Mouse (Mus musculus) hindbrain, embryonic 14.5 days (tissue): ENCODE data around the gene Med12l. TPM values are rescaled to one million over a fixed set of nuclear protein-coding genes. Genes with fewer than 3 reads are reported as not detected.
A peak's percentile ranks its signal among the peaks of the same experiment; 100 is the strongest.

Source experiments
- ATAC-seq: fragments of 200-750 bp; cut with Nextera tagmentation; 2 replicates; pipeline ENCODE4 v1.8.0; 2017; ENCODE audit warnings: moderate number of reproducible peaks, mild to moderate bottlenecking, moderate TSS enrichment, moderate library complexity; ENCODE audit not compliant: low FRiP score
- DNase-seq: peaks from one replicate; pipeline ENCODE4 v3.0.0-alpha.2; 2015; ENCODE audit warnings: low spot score
- H3K27ac ChIP-seq: fragments of 300-500 bp; sonication (generic); 2 replicates; pipeline ENCODE4 v1.5.1; 2014; ENCODE audit warnings: mild to moderate bottlenecking, moderate library complexity
- H3K27me3 ChIP-seq: fragments of 300-500 bp; sonication (generic); 2 replicates; pipeline ENCODE4 v1.6.1; 2014; ENCODE audit warnings: mild to moderate bottlenecking, low read length, mixed read lengths; ENCODE audit not compliant: control insufficient read depth, insufficient read depth
- H3K36me3 ChIP-seq: fragments of 300-500 bp; sonication (generic); replicated peaks from 2 replicates; pipeline ENCODE4 v1.6.1; 2014; ENCODE audit not compliant: control insufficient read depth, insufficient read depth
- H3K4me1 ChIP-seq: fragments of 300-500 bp; sonication (generic); replicated peaks from 2 replicates; pipeline ENCODE4 v1.6.1; 2014; ENCODE audit warnings: antibody characterized with exemption, low read length, mixed read lengths; ENCODE audit not compliant: control insufficient read depth, insufficient read depth
- H3K4me2 ChIP-seq: fragments of 300-500 bp; sonication (generic); replicated peaks from 2 replicates; pipeline ENCODE4 v1.6.1; 2014; ENCODE audit warnings: mild to moderate bottlenecking, moderate library complexity
- H3K4me3 ChIP-seq: fragments of 300-500 bp; sonication (generic); replicated peaks from 2 replicates; pipeline ENCODE4 v1.5.1; 2014; ENCODE audit warnings: mild to moderate bottlenecking, low read length
- H3K9ac ChIP-seq: fragments of 300-500 bp; sonication (generic); 2 replicates; pipeline ENCODE4 v1.6.1; 2014
- H3K9me3 ChIP-seq: fragments of 300-500 bp; sonication (generic); 2 replicates; pipeline ENCODE4 v1.6.1; 2016; ENCODE audit warnings: low read length; ENCODE audit not compliant: control insufficient read depth
- WGBS: fragments of 180-500 bp; shearing (Covaris S2); extraction: QIAGEN DNeasy Blood & Tissue Kit; methylation state at CpG from one replicate; pipeline ENCODE4 v1.1.7; 2014; 5-methylcytosine and 5-hydroxymethylcytosine counted together
- polyA plus RNA-seq: library from polyadenylated mRNA; unstranded; fragments of >200 nt; fragmentation: Nextera tagmentation; extraction: Ambion mirVana; gene quantifications from 2 replicates; pipeline ENCODE4 v1.2.1, GENCODE M21; 2014

Gene Med12l
- polyA plus RNA-seq, 1 experiment from 2014 or later, result 7.4 TPM

- H3K9me3 ChIP-seq, result no peaks in the 10 kb centered on the region
- no peak for ATAC-seq
- no peak overlapping the region for H3K4me2 ChIP-seq
- DNase-seq, result no peak
- H3K4me3 ChIP-seq, result no peak overlapping the region
- H3K27me3 ChIP-seq, result no peaks in the 10 kb centered on the region
- H3K4me1 ChIP-seq, result no peaks in the 10 kb centered on the region
- H3K9ac ChIP-seq, result no peak overlapping the region
- 42% methylated on average over 3 of the region's 3 CpGs for WGBS
- no peak overlapping the region for H3K27ac ChIP-seq
- no peaks in the 10 kb centered on the region for H3K36me3 ChIP-seq
Measured at GRCm38 (mm10) chr3:58989374-58989773, 16.3 kb upstream of the Med12l start.

- no peaks in the 10 kb centered on the region for H3K36me3 ChIP-seq
- 72% methylated on average over 3 of the region's 3 CpGs for WGBS
- H3K4me2 ChIP-seq, result no peak overlapping the region
Measured at GRCm38 (mm10) chr3:58990556-58990955, 15.1 kb upstream of the Med12l start.

DNA sequence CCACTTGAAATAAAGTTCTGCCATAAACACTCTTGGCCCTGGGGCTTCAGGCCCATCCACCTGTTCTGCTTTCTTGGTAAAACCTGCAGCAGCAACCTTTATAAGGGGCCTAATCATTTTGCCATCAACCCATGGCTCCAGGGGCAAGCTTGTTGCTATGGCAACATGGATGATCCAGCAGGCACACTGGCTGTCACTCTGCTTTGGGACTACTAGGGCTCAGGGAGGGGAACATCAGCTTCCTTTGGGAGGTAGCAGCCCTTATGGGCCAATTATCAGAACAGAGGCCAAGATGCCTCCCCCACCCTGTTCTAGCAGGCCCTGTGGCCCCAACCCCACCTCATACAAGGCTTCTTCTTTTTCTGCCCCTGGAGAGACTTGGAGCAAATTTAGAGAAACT lies 13.5 kb upstream of the Med12l start:
- DNase-seq (no peak), ATAC-seq (no peak)
- H3K4me2 ChIP-seq, result no peak overlapping the region
- no peaks in the 10 kb centered on the region for H3K27me3 ChIP-seq
- H3K36me3 ChIP-seq, result no peaks in the 10 kb centered on the region
- H3K4me3 ChIP-seq, result no peak overlapping the region
- no peak overlapping the region for H3K27ac ChIP-seq
- H3K4me1 ChIP-seq, result no peaks in the 10 kb centered on the region
- no peaks in the 10 kb centered on the region for H3K9me3 ChIP-seq
- H3K9ac ChIP-seq, result no peak overlapping the region

More at GRCm38 (mm10) chr3:58990556-58990955, 15.1 kb upstream of the Med12l start:
- ATAC-seq (no peak), DNase-seq (no peak)
- Histone ChIP-seq H3K4me1 (no peaks in the 10 kb centered on the region), H3K4me3 (no peak overlapping the region), H3K27me3 (no peaks in the 10 kb centered on the region), H3K27ac (no peak overlapping the region), H3K9ac (no peak overlapping the region), H3K9me3 (no peaks in the 10 kb centered on the region)

- no peaks in the 10 kb centered on the region for H3K4me1 ChIP-seq
- H3K27ac ChIP-seq, result no peak overlapping the region
- no peak for DNase-seq
- no peaks in the 10 kb centered on the region for H3K9me3 ChIP-seq
- ATAC-seq, result no peak
- no peak overlapping the region for H3K9ac ChIP-seq
- no peaks in the 10 kb centered on the region for H3K27me3 ChIP-seq
- H3K36me3 ChIP-seq, result no peaks in the 10 kb centered on the region
- H3K4me2 ChIP-seq, result no peak overlapping the region
- WGBS, result 89% methylated on average over 3 of the region's 3 CpGs
- no peak overlapping the region for H3K4me3 ChIP-seq
Measured at GRCm38 (mm10) chr3:58993619-58994018, 12.0 kb upstream of the Med12l start.

DNA sequence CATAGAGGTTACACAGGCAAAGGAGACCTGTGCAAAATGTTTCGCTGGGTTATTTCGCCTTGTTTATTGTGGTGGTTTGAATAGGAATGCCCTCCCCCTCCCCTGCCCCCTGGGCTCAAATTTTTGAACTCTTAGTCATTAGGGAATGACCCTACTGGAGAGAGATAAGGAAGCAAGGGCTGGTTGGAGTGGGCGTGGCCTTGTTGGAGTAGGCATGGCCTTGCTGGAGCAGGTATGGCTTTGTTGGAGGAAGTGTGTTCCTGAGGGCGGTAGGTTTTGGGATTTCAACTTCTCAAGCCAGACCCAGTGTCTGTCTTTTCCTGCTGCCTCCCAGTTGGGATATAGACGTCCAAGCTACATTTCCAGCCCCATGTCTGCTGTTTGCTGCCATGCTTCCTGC lies 1.9 kb upstream of the Med12l start:
- Histone ChIP-seq H3K4me1 (peaks cover 11% of the 10 kb centered on the region; the same call in 1 of the 2 replicates), H3K4me2 (no peak overlapping the region), H3K9me3 (no peaks in the 10 kb centered on the region), H3K9ac (no peak overlapping the region), H3K27me3 (no peaks in the 10 kb centered on the region), H3K27ac (no peak overlapping the region), H3K4me3 (no peak overlapping the region), H3K36me3 (no peaks in the 10 kb centered on the region)
- 79% methylated on average over 5 of the region's 5 CpGs for WGBS
- ATAC-seq (no peak), DNase-seq (no peak)

DNA sequence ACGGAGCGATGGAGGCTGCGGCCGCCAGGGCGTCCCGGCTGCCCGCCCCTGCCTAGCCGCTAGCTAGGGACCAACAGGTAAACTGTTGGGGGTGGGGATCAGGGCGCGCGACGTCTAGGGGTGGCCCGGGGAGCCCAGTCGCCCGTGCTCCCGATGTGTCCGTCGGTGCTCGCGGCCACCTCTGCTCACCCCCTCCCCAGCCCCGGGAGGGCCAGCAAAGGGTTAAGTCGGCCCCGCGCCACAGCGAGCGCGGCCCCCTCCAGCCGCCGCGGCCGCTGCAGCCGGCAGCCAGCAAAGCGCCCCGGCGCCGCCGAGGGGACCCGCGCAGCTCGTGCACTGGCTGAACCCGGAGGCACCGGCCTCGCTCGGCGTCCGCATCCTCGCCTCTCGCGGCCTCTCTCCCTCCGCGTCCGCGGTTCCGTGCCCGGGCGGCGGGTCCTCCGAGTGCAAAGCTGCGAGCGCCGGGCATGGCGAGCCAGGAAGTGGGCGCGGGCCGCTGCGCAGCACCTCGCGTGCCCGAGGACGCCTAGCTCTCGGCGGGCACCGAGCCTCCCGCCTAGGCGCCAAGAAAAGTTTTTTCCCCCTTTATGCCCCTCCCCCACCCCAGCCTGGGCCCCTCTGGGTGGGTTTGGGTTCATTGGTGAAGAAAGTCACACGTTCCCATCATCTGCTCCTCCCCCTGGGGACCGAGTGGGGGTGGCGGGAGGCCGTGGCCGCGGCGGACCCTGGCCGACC lies 538 bp downstream of the Med12l start:
- Histone ChIP-seq H3K4me1 (peaks cover 11% of the 10 kb centered on the region; the same call in 1 of the 2 replicates), H3K4me3 (peak overlapping the region; percentile 89), H3K4me2 (peak overlapping the region; percentile 65), H3K27ac (peak overlapping the region; percentile 90), H3K9me3 (no peaks in the 10 kb centered on the region), H3K36me3 (no peaks in the 10 kb centered on the region), H3K9ac (peak overlapping the region; percentile 87), H3K27me3 (no peaks in the 10 kb centered on the region)
- under 1% methylated on average over 74 of the region's 83 CpGs for WGBS
- ATAC-seq (peak; percentile 76), DNase-seq (peak; percentile 69)

- ATAC-seq (peak; percentile 88), DNase-seq (peak; percentile 77)
- under 1% methylated on average over 67 of the region's 77 CpGs for WGBS
- H3K4me1 ChIP-seq, result peaks cover 11% of the 10 kb centered on the region; the same call in 1 of the 2 replicates
- peak overlapping the region; percentile 90 for H3K27ac ChIP-seq
- peak overlapping the region; percentile 65 for H3K4me2 ChIP-seq
- H3K36me3 ChIP-seq, result no peaks in the 10 kb centered on the region
- H3K9me3 ChIP-seq, result no peaks in the 10 kb centered on the region
- H3K27me3 ChIP-seq, result no peaks in the 10 kb centered on the region
- peak overlapping the region; percentile 89 for H3K4me3 ChIP-seq
- H3K9ac ChIP-seq, result peak overlapping the region; percentile 87
Measured at GRCm38 (mm10) chr3:59006731-59007441, 1.3 kb downstream of the Med12l start.

DNA sequence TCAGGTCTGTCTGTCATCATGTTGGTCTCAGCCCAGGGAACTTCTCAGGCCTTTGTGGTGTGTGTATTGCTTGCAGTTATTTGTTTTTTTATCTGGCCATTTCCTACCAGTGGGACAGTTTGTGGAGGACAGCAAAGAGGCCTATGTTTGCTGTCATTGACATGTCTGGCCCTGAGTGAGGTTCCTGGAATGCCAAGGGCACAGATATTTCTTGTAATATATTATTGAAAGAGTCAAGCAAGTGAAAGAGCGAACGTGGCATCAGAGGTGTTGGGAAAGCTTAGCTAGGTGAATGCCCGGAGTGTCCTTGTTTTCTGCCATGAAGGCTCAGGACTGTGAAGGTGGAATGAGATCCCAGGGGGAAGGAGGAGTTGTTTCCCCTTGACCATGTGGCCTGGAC lies 4.7 kb downstream of the Med12l start:
- no peaks in the 10 kb centered on the region for H3K27me3 ChIP-seq
- no peak overlapping the region for H3K4me2 ChIP-seq
- peaks cover 11% of the 10 kb centered on the region; the same call in 1 of the 2 replicates for H3K4me1 ChIP-seq
- no peak overlapping the region for H3K9ac ChIP-seq
- H3K4me3 ChIP-seq, result no peak overlapping the region
- ATAC-seq (no peak), DNase-seq (no peak)
- no peak overlapping the region for H3K27ac ChIP-seq
- WGBS, result 92% methylated on average over 3 of the region's 3 CpGs
- H3K9me3 ChIP-seq, result no peaks in the 10 kb centered on the region
- no peaks in the 10 kb centered on the region for H3K36me3 ChIP-seq

DNA sequence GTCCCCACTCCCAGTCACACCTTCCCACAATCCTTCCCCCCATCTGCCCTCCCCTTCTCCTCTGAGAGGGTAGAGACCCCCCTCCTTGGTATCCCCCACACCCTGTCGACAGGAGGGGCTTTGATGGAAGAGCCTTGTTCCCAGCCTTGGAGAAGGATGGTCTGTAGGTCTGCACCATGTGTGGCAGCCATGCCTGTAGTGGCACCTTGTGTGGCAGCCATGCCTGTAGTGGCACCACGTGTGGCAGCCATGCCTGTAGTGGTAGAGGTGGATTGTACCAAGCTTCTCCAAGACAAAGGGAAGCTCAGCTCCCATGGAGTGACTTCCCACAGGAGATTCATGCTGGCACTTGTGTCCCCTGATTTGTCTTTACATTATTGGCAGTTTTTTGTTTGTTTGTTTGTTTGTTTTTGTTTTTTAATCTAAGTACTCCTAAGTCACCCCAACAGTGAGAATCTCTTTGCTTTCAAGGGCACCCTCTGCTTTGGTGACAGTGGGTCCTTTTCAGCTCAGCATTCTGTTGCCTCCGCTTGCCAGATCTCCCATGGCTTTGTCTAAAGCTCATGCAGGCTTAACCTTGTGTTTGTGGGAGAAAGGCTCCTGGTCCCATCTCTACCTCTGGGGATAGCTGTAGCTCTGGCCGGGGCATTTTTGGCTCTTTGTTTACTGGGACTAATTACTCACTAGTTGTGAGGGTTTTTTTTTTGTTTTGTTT lies 10.2 kb downstream of the Med12l start:
- no peaks in the 10 kb centered on the region for H3K27me3 ChIP-seq
- 61% methylated on average over 4 of the region's 4 CpGs for WGBS
- no peaks in the 10 kb centered on the region for H3K36me3 ChIP-seq
- H3K4me1 ChIP-seq, result no peaks in the 10 kb centered on the region
- no peak overlapping the region for H3K4me3 ChIP-seq
- H3K9ac ChIP-seq, result no peak overlapping the region
- H3K4me2 ChIP-seq, result no peak overlapping the region
- no peak overlapping the region for H3K27ac ChIP-seq
- DNase-seq (no peak), ATAC-seq (peak; percentile 18; the same call in 1 of the 2 replicates)
- H3K9me3 ChIP-seq, result no peaks in the 10 kb centered on the region
